Mouse (Mus musculus) forebrain, embryonic 11.5 days (tissue): ENCODE measurements around the gene Tns4. TPM values are rescaled to one million over a fixed set of nuclear protein-coding genes. Genes with fewer than 3 reads are reported as not detected.
A peak's percentile ranks its signal among the peaks of the same experiment; 100 is the strongest.

Experiments
- ATAC-seq: fragments of 200-750 bp; cut with Nextera tagmentation; replicated peaks from 2 replicates; pipeline ENCODE4 v1.8.0; 2017; ENCODE audit warnings: moderate TSS enrichment; ENCODE audit not compliant: low FRiP score
- DNase-seq: peaks from one replicate; pipeline ENCODE4 v3.0.0-alpha.2; 2017; ENCODE audit warnings: low spot score
- H3K27ac ChIP-seq: fragments of 300-500 bp; sonication (generic); 2 replicates; pipeline ENCODE4 v1.5.1; 2014; ENCODE audit warnings: low read depth, low read length
- H3K27me3 ChIP-seq: fragments of 300-500 bp; sonication (generic); 2 replicates; pipeline ENCODE4 v1.6.1; 2014; ENCODE audit warnings: mild to moderate bottlenecking, low read length, mixed read lengths; ENCODE audit not compliant: control insufficient read depth, insufficient read depth
- H3K36me3 ChIP-seq: fragments of 300-500 bp; sonication (generic); 2 replicates; pipeline ENCODE4 v1.6.1; 2014; ENCODE audit warnings: mild to moderate bottlenecking, low read length, moderate library complexity, mixed read lengths; ENCODE audit not compliant: control insufficient read depth, insufficient read depth
- H3K4me1 ChIP-seq: fragments of 300-500 bp; sonication (generic); replicated peaks from 2 replicates; pipeline ENCODE4 v1.6.1; 2014; ENCODE audit warnings: low read length, mixed read lengths; ENCODE audit not compliant: control insufficient read depth, insufficient read depth
- H3K4me2 ChIP-seq: fragments of 300-500 bp; sonication (generic); 2 replicates; pipeline ENCODE4 v1.6.1; 2014; ENCODE audit warnings: low read depth, mild to moderate bottlenecking, low read length, moderate library complexity, mixed read lengths; ENCODE audit not compliant: severe bottlenecking
- H3K4me3 ChIP-seq: fragments of 300-500 bp; sonication (generic); 2 replicates; pipeline ENCODE4 v1.5.1; 2014; ENCODE audit warnings: low read depth, low read length
- H3K9ac ChIP-seq: fragments of 300-500 bp; sonication (generic); 2 replicates; pipeline ENCODE4 v1.6.1; 2014; ENCODE audit warnings: low read length
- H3K9me3 ChIP-seq: fragments of 300-500 bp; sonication (generic); 2 replicates; pipeline ENCODE4 v1.6.1; 2016; ENCODE audit warnings: low read length, mixed read lengths; ENCODE audit not compliant: control insufficient read depth
- WGBS: fragments of 180-500 bp; shearing (Covaris S2); extraction: QIAGEN DNeasy Blood & Tissue Kit; methylation state at CpG from one replicate; pipeline ENCODE4 v1.1.7; 2014; 5-methylcytosine and 5-hydroxymethylcytosine counted together
- polyA plus RNA-seq: library from polyadenylated mRNA; unstranded; fragments of >200 nt; fragmentation: Nextera tagmentation; extraction: Ambion mirVana; gene quantifications from 2 replicates; pipeline ENCODE4 v1.2.1, GENCODE M21; 2014

The Tns4 gene
- polyA plus RNA-seq, 1 experiment from 2014 or later: 0.65 TPM

GRCm38 (mm10) chr11:99131463-99131840, 42.3 kb upstream of the Tns4 start:
- H3K27me3 ChIP-seq: no peaks in the 10 kb centered on the region
- peak overlapping the region; percentile 79; the same call in 1 of the 2 replicates for H3K27ac ChIP-seq
- H3K4me1 ChIP-seq: peaks cover 14% of the 10 kb centered on the region
- H3K4me3 ChIP-seq: no peak overlapping the region
- H3K9me3 ChIP-seq: no peaks in the 10 kb centered on the region
- no peak overlapping the region for H3K4me2 ChIP-seq
- WGBS: 40% methylated on average over 12 of the region's 12 CpGs
- DNase-seq (no peak), ATAC-seq (no peak)
- peak overlapping the region; percentile 37 for H3K9ac ChIP-seq
- no peaks in the 10 kb centered on the region for H3K36me3 ChIP-seq

GRCm38 (mm10) chr11:99130736-99131462, 41.8 kb upstream of the Tns4 start:
- 57% methylated on average over 5 of the region's 5 CpGs for WGBS
- Histone ChIP-seq H3K36me3 (no peaks in the 10 kb centered on the region), H3K4me1 (peaks cover 13% of the 10 kb centered on the region), H3K4me2 (no peak overlapping the region), H3K9me3 (no peaks in the 10 kb centered on the region), H3K4me3 (no peak overlapping the region), H3K27ac (no peak overlapping the region), H3K9ac (no peak overlapping the region), H3K27me3 (no peaks in the 10 kb centered on the region)
- ATAC-seq: no peak
- DNase-seq: no peak

DNA sequence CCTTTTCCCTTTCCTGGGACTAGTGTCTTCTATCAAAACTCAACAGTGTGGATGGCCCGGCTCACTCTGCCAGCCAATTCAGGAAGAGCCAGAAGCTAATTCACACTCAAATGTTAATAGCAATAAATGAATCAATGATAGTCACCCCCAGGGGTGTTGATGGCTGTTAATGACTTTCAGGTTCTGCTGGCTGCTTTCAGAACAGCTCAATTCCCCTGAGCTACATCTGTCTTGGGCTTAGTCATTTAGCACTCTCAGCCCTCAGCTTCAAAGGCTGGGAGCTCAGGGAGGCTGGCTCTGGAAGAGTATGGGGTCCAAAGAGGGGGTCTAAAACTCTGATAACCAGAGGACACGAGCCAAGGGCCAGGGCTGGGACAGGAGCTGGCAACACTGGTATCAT, 40.2 kb upstream of the Tns4 start:
- H3K9ac ChIP-seq: no peak overlapping the region
- ATAC-seq (no peak), DNase-seq (no peak)
- peaks cover 13% of the 10 kb centered on the region for H3K4me1 ChIP-seq
- H3K4me2 ChIP-seq: no peak overlapping the region
- no peaks in the 10 kb centered on the region for H3K36me3 ChIP-seq
- no peak overlapping the region for H3K27ac ChIP-seq
- H3K9me3 ChIP-seq: no peaks in the 10 kb centered on the region
- WGBS: 67% methylated on average over 2 of the region's 2 CpGs
- no peak overlapping the region for H3K4me3 ChIP-seq
- H3K27me3 ChIP-seq: no peaks in the 10 kb centered on the region

DNA sequence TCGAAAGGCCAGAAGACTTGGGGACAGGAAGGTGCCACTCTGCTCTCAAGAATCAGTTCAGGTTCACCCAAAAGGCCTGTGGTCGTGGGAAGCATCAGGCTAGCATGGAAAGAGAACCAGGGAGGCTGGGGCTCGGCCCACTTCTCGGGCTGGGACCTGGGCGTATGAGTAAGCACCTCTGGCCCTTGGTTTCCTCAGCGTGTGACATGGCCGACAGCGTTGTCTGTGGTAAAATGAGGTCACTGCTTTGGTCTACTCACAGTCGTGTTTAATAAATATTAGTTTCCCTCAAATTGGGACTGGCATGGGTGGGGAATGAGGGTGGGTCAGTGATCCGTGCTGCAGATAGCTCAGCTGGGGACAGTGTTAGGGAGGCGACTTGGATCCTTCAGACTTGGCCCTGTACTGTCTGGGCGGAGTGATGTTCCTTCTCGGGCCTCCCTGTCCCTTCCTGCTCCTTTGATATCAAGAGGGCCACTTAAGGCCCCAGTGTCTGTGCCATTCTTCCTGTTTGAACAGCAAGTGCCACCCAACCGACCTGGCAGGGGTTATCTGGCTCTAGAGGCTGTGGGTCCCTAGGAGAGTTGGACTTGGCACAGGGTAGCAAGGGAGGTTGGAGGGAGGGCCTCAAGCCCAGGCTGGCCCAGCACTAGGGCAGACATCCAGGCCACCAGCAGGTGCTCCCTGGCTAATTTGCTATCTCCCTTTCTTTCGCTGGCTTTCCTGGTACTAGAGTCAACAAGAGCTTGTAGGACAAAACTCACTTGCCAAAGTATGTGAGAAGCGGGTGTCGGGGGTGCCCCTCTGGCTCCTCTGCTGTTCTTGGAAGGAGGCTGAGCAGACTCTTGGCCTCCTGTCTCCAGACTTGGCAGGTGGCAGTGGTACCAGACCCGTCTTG, 38.9 kb upstream of the Tns4 start:
- no peak for ATAC-seq
- no peak overlapping the region for H3K9ac ChIP-seq
- H3K9me3 ChIP-seq: no peaks in the 10 kb centered on the region
- H3K36me3 ChIP-seq: no peaks in the 10 kb centered on the region
- no peak overlapping the region for H3K4me2 ChIP-seq
- WGBS: 86% methylated on average over 18 of the region's 18 CpGs
- DNase-seq: no peak
- H3K4me3 ChIP-seq: no peak overlapping the region
- no peaks in the 10 kb centered on the region for H3K27me3 ChIP-seq
- no peak overlapping the region for H3K27ac ChIP-seq
- H3K4me1 ChIP-seq: peaks cover 13% of the 10 kb centered on the region

DNA sequence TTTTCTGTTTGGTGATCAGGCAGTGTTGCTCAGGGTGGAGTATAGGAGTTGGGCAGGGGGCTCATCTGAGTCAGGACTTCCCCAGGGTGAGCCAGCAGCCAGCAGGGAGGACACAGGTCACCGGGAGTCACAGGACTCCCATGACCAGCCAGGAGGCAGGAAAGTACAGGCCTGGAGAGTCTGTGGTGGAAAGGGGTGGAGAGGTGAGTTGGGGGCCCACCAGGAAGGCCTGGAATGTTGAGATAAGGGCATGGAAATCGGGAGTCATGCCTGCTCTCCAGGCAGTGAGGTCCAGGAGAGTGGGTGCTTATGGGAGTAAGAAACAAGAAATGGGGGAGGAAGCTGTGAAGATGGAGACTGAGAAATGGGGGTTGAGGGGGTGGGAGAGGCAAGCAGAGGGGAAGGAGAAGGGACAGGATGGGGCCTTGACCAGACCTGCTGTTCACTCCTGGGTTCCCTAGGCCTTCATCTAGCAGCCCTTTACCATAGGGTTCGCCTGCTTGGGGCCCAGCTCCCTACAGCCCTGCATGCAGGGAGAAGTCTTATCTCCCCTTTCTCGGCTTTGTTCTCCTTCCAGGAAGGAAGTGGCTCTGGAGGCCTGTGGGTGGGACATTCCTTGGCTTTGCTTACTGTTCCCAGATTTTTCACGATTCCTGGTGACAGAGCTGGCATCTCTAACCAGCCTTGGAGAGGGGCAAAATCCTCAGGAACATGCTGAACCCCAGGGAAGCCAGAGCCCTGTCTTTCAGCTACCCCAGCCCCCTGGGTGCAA, 37.6 kb upstream of the Tns4 start:
- WGBS: 36% methylated on average over 5 of the region's 5 CpGs
- no peaks in the 10 kb centered on the region for H3K27me3 ChIP-seq
- no peaks in the 10 kb centered on the region for H3K36me3 ChIP-seq
- DNase-seq (no peak), ATAC-seq (no peak)
- no peak overlapping the region for H3K4me3 ChIP-seq
- H3K9ac ChIP-seq: no peak overlapping the region
- no peak overlapping the region for H3K27ac ChIP-seq
- H3K4me2 ChIP-seq: no peak overlapping the region
- no peaks in the 10 kb centered on the region for H3K9me3 ChIP-seq
- peaks cover 4% of the 10 kb centered on the region; the same call in 1 of the 2 replicates for H3K4me1 ChIP-seq

DNA sequence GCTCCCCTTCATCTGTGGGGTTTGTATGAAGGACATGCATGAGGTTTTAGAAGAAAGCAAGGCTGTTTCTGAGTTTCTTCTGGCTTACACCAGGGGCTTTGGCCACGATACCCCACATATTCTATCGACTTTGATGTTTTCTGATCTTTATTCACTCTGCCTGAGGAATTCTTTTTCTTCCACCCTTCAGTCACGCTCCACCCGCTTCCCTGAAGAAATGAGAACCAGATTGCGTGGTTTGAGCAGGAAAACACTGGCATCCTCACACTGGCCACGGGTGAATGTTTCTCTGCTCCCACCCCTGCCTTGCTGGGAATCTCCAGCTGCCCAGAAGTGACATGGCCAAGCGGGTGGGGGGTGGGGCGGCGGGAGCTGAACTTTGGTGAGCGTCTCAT, 35.5 kb upstream of the Tns4 start:
- WGBS: 57% methylated on average over 10 of the region's 10 CpGs
- no peak overlapping the region for H3K9ac ChIP-seq
- H3K27me3 ChIP-seq: no peaks in the 10 kb centered on the region
- DNase-seq: no peak
- no peak overlapping the region for H3K4me2 ChIP-seq
- H3K4me1 ChIP-seq: peaks cover 7% of the 10 kb centered on the region
- H3K4me3 ChIP-seq: no peak overlapping the region
- no peak overlapping the region for H3K27ac ChIP-seq
- H3K36me3 ChIP-seq: no peaks in the 10 kb centered on the region
- ATAC-seq: no peak
- H3K9me3 ChIP-seq: no peaks in the 10 kb centered on the region

- DNase-seq (peak; percentile 69), ATAC-seq (no peak)
- no peak overlapping the region for H3K27ac ChIP-seq
- H3K36me3 ChIP-seq: no peaks in the 10 kb centered on the region
- H3K4me1 ChIP-seq: peaks cover 7% of the 10 kb centered on the region
- H3K9me3 ChIP-seq: no peaks in the 10 kb centered on the region
- no peak overlapping the region for H3K4me2 ChIP-seq
- no peak overlapping the region for H3K4me3 ChIP-seq
- H3K27me3 ChIP-seq: no peaks in the 10 kb centered on the region
- 47% methylated on average over 15 of the region's 15 CpGs for WGBS
- H3K9ac ChIP-seq: no peak overlapping the region
Observed at GRCm38 (mm10) chr11:99123977-99124634, 35.0 kb upstream of the Tns4 start.

GRCm38 (mm10) chr11:99122703-99123102, 33.6 kb upstream of the Tns4 start:
- no peak overlapping the region for H3K9ac ChIP-seq
- no peak for ATAC-seq
- H3K36me3 ChIP-seq: no peaks in the 10 kb centered on the region
- no peak overlapping the region for H3K4me3 ChIP-seq
- no peak overlapping the region for H3K4me2 ChIP-seq
- H3K27me3 ChIP-seq: no peaks in the 10 kb centered on the region
- no peak for DNase-seq
- WGBS: 71% methylated on average over 3 of the region's 3 CpGs
- peaks cover 7% of the 10 kb centered on the region for H3K4me1 ChIP-seq
- H3K9me3 ChIP-seq: no peaks in the 10 kb centered on the region; the same call in 1 of the 2 replicates
- no peak overlapping the region for H3K27ac ChIP-seq
